Mouse (Mus musculus) Patski (cell line): ENCODE results near the gene Alkbh6. TPM values are rescaled to one million over a fixed set of nuclear protein-coding genes. Genes with fewer than 3 reads are reported as not detected.

ENCODE experiments used
- ATAC-seq: fragments of 100-300 bp; one replicate; pipeline ENCODE4 v1.8.0; 2021
- CTCF ChIA-PET: fragments of 350-600 bp; sonication (Branson Sonifier 250); formaldehyde crosslinking; loops from one replicate; lab custom pipeline; 2022; ENCODE audit warnings: inconsistent platforms; lab: Charles Lee
- POLR2A ChIA-PET: fragments of 350-600 bp; sonication (Branson Sonifier 250); formaldehyde crosslinking; loops from one replicate; lab custom pipeline; 2022; ENCODE audit warnings: antibody characterized with exemption, inconsistent platforms; lab: Charles Lee
- DNase-seq: peaks from one replicate; pipeline ENCODE4 v3.0.0-alpha.2; 2011; ENCODE audit warnings: low read depth, low spot score
- H3K27me3 ChIP-seq: fragments of 371-371 bp; one replicate; pipeline ENCODE4 v1.5.1; 2021
- CTCF ChIP-seq: fragments of 100-300 bp; IDR thresholded peaks from one replicate; pipeline ENCODE4 v1.5.1; 2021
- in situ Hi-C: fragments of 300-500 bp; cut with MboI; formaldehyde crosslinking; loops from 3 replicates; pipeline ENCODE4 v1.11.1; 2018; ENCODE audit warnings: low pct_unique_long_range_greater_than_20kb, mixed read lengths
- polyA plus RNA-seq: library from polyadenylated mRNA; unstranded; gene quantifications from one replicate; pipeline ENCODE4 v1.2.3, GENCODE M21; 2021

Gene Alkbh6
- polyA plus RNA-seq, 1 experiment from 2014 or later = 35.2 TPM

- in situ Hi-C loops = no loop called here
- ChIA-PET POLR2A (no interaction called here), CTCF (interaction anchor here (2.0 kb wide), 1 partner anchor 9 kb away, joined by 7 read pairs; no protein-coding TSS in a partner anchor)
- ATAC-seq (no peak), DNase-seq (no peak)
- no peak for TF ChIP-seq CTCF
- H3K27me3 ChIP-seq = no peaks in the 10 kb centered on the region
Measured at GRCm38 (mm10) chr7:30326427-30326826, 17.9 kb downstream of the Alkbh6 start.

GRCm38 (mm10) chr7:30327140-30327539 lies 18.6 kb downstream of the Alkbh6 start:
- in situ Hi-C loops = no loop called here
- ChIA-PET POLR2A (no interaction called here), CTCF (interaction anchor here (1.5 to 2.0 kb wide), 2 partner anchors 9 to 166 kb away, joined by 3 to 7 read pairs; no protein-coding TSS in a partner anchor)
- TF ChIP-seq CTCF = no peak
- DNase-seq (no peak), ATAC-seq (no peak)
- no peaks in the 10 kb centered on the region for H3K27me3 ChIP-seq

GRCm38 (mm10) chr7:30328379-30328778 lies 19.9 kb downstream of the Alkbh6 start:
- DNase-seq (no peak), ATAC-seq (no peak)
- no peaks in the 10 kb centered on the region for H3K27me3 ChIP-seq
- in situ Hi-C loops = no loop called here
- ChIA-PET POLR2A (no interaction called here), CTCF (interaction anchor here (1.5 kb wide), 1 partner anchor 164 kb away, joined by 3 read pairs; no protein-coding TSS in a partner anchor)
- TF ChIP-seq CTCF = no peak

- POLR2A ChIA-PET = no interaction called here
- ATAC-seq (no peak), DNase-seq (no peak)
- CTCF ChIA-PET = interaction anchor here (1.2 kb wide), 2 partner anchors 17 to 48 kb away, joined by 3 to 4 read pairs; no protein-coding TSS in a partner anchor
- TF ChIP-seq CTCF = peak; percentile 69
- in situ Hi-C loops = loop anchor here (10.0 kb wide), 1 partner anchor 103 kb away; no protein-coding TSS in a partner anchor
- no peaks in the 10 kb centered on the region for H3K27me3 ChIP-seq
Measured at GRCm38 (mm10) chr7:30331887-30332286, 23.4 kb downstream of the Alkbh6 start.

- ChIA-PET POLR2A (interaction anchor here (0.6 kb wide), 1 partner anchor 14 kb away, joined by 3 read pairs; no protein-coding TSS in a partner anchor), CTCF (interaction anchor here (1.1 to 4.1 kb wide), 5 partner anchors 8 to 49 kb away, joined by 3 to 14 read pairs (median 6); no protein-coding TSS in a partner anchor)
- no peak for ATAC-seq
- no peaks in the 10 kb centered on the region for H3K27me3 ChIP-seq
- no peak for DNase-seq
- in situ Hi-C loops = loop anchor here (10.0 kb wide), 1 partner anchor 102 kb away; no protein-coding TSS in a partner anchor
- no peak for TF ChIP-seq CTCF
Measured at GRCm38 (mm10) chr7:30332622-30333259, 24.2 kb downstream of the Alkbh6 start.

GRCm38 (mm10) chr7:30333436-30333835 lies 24.9 kb downstream of the Alkbh6 start:
- no peak for TF ChIP-seq CTCF
- H3K27me3 ChIP-seq = no peaks in the 10 kb centered on the region
- ATAC-seq (peak; percentile 9), DNase-seq (peak; percentile 83)
- ChIA-PET POLR2A (interaction anchor here (0.6 kb wide), 1 partner anchor 15 kb away, joined by 3 read pairs; no protein-coding TSS in a partner anchor), CTCF (interaction anchor here (1.0 to 4.1 kb wide), 7 partner anchors 9 to 157 kb away, joined by 3 to 14 read pairs (median 5); partner anchors contain the start of gene E130208F15Rik)
- in situ Hi-C loops = loop anchor here (10.0 kb wide), 1 partner anchor 101 kb away; no protein-coding TSS in a partner anchor

GRCm38 (mm10) chr7:30334563-30334962 lies 26.0 kb downstream of the Alkbh6 start:
- POLR2A ChIA-PET = no interaction called here
- DNase-seq (no peak), ATAC-seq (no peak)
- CTCF ChIA-PET = interaction anchor here (1.2 to 4.1 kb wide), 5 partner anchors 10 to 38 kb away, joined by 3 to 14 read pairs (median 5); partner anchors contain the start of gene E130208F15Rik
- TF ChIP-seq CTCF = no peak
- in situ Hi-C loops = loop anchor here (10.0 kb wide), 1 partner anchor 100 kb away; no protein-coding TSS in a partner anchor
- peaks cover under 1% of the 10 kb centered on the region for H3K27me3 ChIP-seq

GRCm38 (mm10) chr7:30335688-30336087 lies 27.2 kb downstream of the Alkbh6 start:
- in situ Hi-C loops = loop anchor here (10.0 kb wide), 1 partner anchor 99 kb away; no protein-coding TSS in a partner anchor
- CTCF ChIA-PET = interaction anchor here (0.9 to 4.1 kb wide), 21 partner anchors 9 to 190 kb away, joined by 3 to 14 read pairs (median 5); partner anchors contain the start of gene Sdhaf1
- TF ChIP-seq CTCF = no peak
- ATAC-seq (no peak), DNase-seq (no peak)
- POLR2A ChIA-PET = interaction anchor here (0.8 kb wide), 1 partner anchor 95 kb away, joined by 3 read pairs; no protein-coding TSS in a partner anchor
- peaks cover 12% of the 10 kb centered on the region for H3K27me3 ChIP-seq

GRCm38 (mm10) chr7:30336384-30336783 lies 27.9 kb downstream of the Alkbh6 start:
- ATAC-seq (no peak), DNase-seq (no peak)
- CTCF ChIA-PET = interaction anchor here (0.6 to 4.1 kb wide), 23 partner anchors 9 to 189 kb away, joined by 3 to 14 read pairs (median 4); partner anchors contain the start of gene Sdhaf1
- in situ Hi-C loops = loop anchor here (10.0 kb wide), 1 partner anchor 98 kb away; no protein-coding TSS in a partner anchor
- H3K27me3 ChIP-seq = peaks cover 19% of the 10 kb centered on the region
- peak; percentile 96 for TF ChIP-seq CTCF
- POLR2A ChIA-PET = interaction anchor here (0.6 kb wide), 1 partner anchor 130 kb away, joined by 3 read pairs; no protein-coding TSS in a partner anchor

GRCm38 (mm10) chr7:30339432-30340109 lies 31.1 kb downstream of the Alkbh6 start:
- in situ Hi-C loops = loop anchor here (10.0 kb wide), 1 partner anchor 95 kb away; no protein-coding TSS in a partner anchor
- ATAC-seq (no peak), DNase-seq (no peak)
- TF ChIP-seq CTCF = no peak
- POLR2A ChIA-PET = no interaction called here
- CTCF ChIA-PET = no interaction called here
- peaks cover 24% of the 10 kb centered on the region for H3K27me3 ChIP-seq
